Mouse (Mus musculus) neural tube, embryonic 11.5 days (tissue): ENCODE measurements around the gene Lhfpl5. TPM values are rescaled to one million over a fixed set of nuclear protein-coding genes. Genes with fewer than 3 reads are reported as not detected.

Experiments
- ATAC-seq: fragments of 200-750 bp; cut with Nextera tagmentation; 2 replicates; pipeline ENCODE4 v1.8.0; 2017; ENCODE audit warnings: moderate number of reproducible peaks, mild to moderate bottlenecking, moderate TSS enrichment, moderate library complexity; ENCODE audit not compliant: insufficient read depth, low FRiP score, low TSS enrichment
- DNase-seq: peaks from one replicate; pipeline ENCODE4 v3.0.0-alpha.2; 2015; ENCODE audit warnings: low spot score
- H3K27ac ChIP-seq: fragments of 300-500 bp; sonication (generic); 2 replicates; pipeline ENCODE4 v1.5.1; 2014; ENCODE audit warnings: low read depth, mild to moderate bottlenecking, low read length
- H3K27me3 ChIP-seq: fragments of 300-500 bp; sonication (generic); 2 replicates; pipeline ENCODE4 v1.6.1; 2014; ENCODE audit warnings: mild to moderate bottlenecking, low read length, mixed read lengths; ENCODE audit not compliant: control insufficient read depth, insufficient read depth
- H3K36me3 ChIP-seq: fragments of 300-500 bp; sonication (generic); 2 replicates; pipeline ENCODE4 v1.6.1; 2014; ENCODE audit warnings: mild to moderate bottlenecking, low read length, moderate library complexity, mixed read lengths; ENCODE audit not compliant: control insufficient read depth, insufficient read depth
- H3K4me1 ChIP-seq: fragments of 300-500 bp; sonication (generic); 2 replicates; pipeline ENCODE4 v1.6.1; 2014; ENCODE audit warnings: low read length, mixed read lengths; ENCODE audit not compliant: control insufficient read depth, insufficient read depth
- H3K4me2 ChIP-seq: fragments of 300-500 bp; sonication (generic); 2 replicates; pipeline ENCODE4 v1.6.1; 2014; ENCODE audit warnings: low read depth, mild to moderate bottlenecking, moderate library complexity
- H3K4me3 ChIP-seq: fragments of 300-500 bp; sonication (generic); 2 replicates; pipeline ENCODE4 v1.5.1; 2014; ENCODE audit warnings: low read depth, low read length
- H3K9ac ChIP-seq: fragments of 300-500 bp; sonication (generic); 2 replicates; pipeline ENCODE4 v1.6.1; 2014; ENCODE audit warnings: mild to moderate bottlenecking, low read length
- H3K9me3 ChIP-seq: fragments of 300-500 bp; sonication (generic); 2 replicates; pipeline ENCODE4 v1.6.1; 2016; ENCODE audit warnings: low read length; ENCODE audit not compliant: control insufficient read depth
- WGBS: fragments of 180-500 bp; shearing (Covaris S2); extraction: QIAGEN DNeasy Blood & Tissue Kit; methylation state at CpG from one replicate; pipeline ENCODE4 v1.1.7; 2014; 5-methylcytosine and 5-hydroxymethylcytosine counted together
- polyA plus RNA-seq: library from polyadenylated mRNA; unstranded; fragments of >200 nt; fragmentation: Nextera tagmentation; extraction: Ambion mirVana; gene quantifications from 2 replicates; pipeline ENCODE4 v1.2.1, GENCODE M21; 2014

Gene Lhfpl5
- polyA plus RNA-seq, 1 experiment from 2014 or later: 1.8 TPM

DNA sequence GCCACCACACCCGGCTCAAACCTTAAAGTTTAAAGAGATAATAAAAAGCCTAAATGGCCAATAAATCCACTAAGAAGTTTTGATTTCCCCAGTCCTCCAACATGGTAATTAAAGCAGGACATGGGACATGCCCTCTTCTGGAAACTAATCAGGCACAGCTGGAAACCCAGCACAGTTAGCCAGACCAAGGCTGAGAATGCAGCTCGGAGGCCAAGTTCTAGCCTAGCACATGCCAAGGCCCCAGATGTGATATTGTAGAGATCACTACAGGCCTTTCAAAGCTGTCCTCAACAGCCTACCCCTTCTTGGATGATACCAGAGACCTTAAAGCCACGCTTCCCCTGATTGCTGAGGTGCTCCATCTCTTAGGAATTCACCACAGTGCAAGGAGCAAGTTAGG is 11.1 kb downstream of the Lhfpl5 start:
- ATAC-seq: no peak
- no peaks in the 10 kb centered on the region for H3K9me3 ChIP-seq
- DNase-seq: no peak
- no peak overlapping the region for H3K27ac ChIP-seq
- no peaks in the 10 kb centered on the region for H3K27me3 ChIP-seq
- 91% methylated on average over 3 of the region's 3 CpGs for WGBS
- H3K4me3 ChIP-seq: no peak overlapping the region
- H3K4me1 ChIP-seq: no peaks in the 10 kb centered on the region
- no peak overlapping the region for H3K9ac ChIP-seq
- peaks cover 3% of the 10 kb centered on the region for H3K36me3 ChIP-seq
- H3K4me2 ChIP-seq: no peak overlapping the region

DNA sequence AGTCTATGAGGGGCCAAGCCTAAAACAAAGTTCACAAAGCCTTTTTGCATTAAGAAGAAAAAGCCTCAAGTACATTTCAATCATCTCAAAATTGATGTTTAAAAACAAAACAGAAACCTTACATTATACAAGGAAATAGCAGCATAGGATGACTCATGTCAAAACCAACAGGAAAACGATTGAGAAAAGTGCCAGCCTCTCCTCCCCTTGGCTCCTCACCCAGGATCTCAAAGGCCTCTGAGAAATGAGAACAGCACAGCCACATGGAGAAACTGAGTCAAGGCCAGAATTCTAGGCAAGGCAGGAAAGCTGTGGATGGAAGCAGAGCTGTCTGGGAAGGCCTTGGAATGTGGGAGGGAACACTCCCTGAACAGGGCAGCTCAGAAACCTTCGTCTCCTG is 13.2 kb downstream of the Lhfpl5 start:
- ATAC-seq: no peak
- no peaks in the 10 kb centered on the region for H3K4me1 ChIP-seq
- no peak overlapping the region for H3K9ac ChIP-seq
- H3K4me2 ChIP-seq: no peak overlapping the region
- no peaks in the 10 kb centered on the region for H3K9me3 ChIP-seq
- no peak overlapping the region for H3K4me3 ChIP-seq
- peaks cover 12% of the 10 kb centered on the region for H3K36me3 ChIP-seq
- no peaks in the 10 kb centered on the region for H3K27me3 ChIP-seq
- 85% methylated on average over 2 of the region's 2 CpGs for WGBS
- no peak for DNase-seq
- no peak overlapping the region for H3K27ac ChIP-seq

DNA sequence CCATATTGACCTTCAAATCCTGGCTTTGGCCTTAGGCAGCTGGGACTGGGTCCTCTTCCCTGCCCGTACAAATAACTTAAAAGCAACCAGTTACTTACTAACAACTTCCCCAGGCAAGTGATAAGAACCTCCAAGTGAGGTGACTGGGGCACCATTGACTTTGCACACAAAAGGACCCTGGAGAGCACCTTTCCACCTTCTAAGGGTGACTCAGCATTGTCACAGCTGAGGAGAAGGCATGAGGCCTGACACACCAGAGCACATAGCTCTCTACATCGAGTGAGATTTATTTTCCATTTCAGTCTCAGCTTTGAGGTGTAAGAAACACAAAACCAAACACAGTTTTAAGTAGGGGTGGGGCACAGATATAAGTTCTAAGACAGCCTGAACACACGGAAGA is 15.2 kb downstream of the Lhfpl5 start:
- Histone ChIP-seq H3K4me1 (no peaks in the 10 kb centered on the region), H3K4me3 (no peak overlapping the region), H3K9ac (no peak overlapping the region), H3K9me3 (no peaks in the 10 kb centered on the region), H3K27ac (no peak overlapping the region), H3K4me2 (no peak overlapping the region), H3K36me3 (peaks cover 12% of the 10 kb centered on the region), H3K27me3 (no peaks in the 10 kb centered on the region)
- 88% methylated on average over 3 of the region's 3 CpGs for WGBS
- no peak for ATAC-seq
- DNase-seq: no peak

DNA sequence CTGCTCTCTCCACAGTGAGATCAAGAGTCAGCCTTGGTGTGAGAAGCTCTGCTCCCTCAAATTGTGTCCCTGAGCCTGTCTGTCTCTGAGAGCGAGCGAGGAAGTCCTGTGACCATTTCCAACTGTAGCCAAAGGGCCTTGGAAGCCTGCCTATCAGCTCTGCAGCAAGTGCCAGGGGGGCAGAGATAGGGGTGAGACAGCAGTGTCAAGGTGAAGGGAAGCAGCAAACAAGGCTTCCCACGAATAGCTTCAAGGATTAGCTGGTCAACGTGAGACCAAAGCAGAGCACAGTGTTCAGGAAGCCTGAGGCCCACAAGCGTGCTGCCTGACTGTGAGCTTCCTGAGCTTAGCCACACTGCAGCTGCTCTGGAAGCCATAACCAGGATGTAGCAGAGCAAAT is 16.0 kb downstream of the Lhfpl5 start:
- Histone ChIP-seq H3K9ac (no peak overlapping the region), H3K27me3 (no peaks in the 10 kb centered on the region), H3K9me3 (no peaks in the 10 kb centered on the region), H3K4me2 (no peak overlapping the region), H3K4me1 (no peaks in the 10 kb centered on the region), H3K27ac (no peak overlapping the region), H3K36me3 (peaks cover 12% of the 10 kb centered on the region), H3K4me3 (no peak overlapping the region)
- DNase-seq: no peak
- 91% methylated on average over 5 of the region's 5 CpGs for WGBS
- no peak for ATAC-seq

DNA sequence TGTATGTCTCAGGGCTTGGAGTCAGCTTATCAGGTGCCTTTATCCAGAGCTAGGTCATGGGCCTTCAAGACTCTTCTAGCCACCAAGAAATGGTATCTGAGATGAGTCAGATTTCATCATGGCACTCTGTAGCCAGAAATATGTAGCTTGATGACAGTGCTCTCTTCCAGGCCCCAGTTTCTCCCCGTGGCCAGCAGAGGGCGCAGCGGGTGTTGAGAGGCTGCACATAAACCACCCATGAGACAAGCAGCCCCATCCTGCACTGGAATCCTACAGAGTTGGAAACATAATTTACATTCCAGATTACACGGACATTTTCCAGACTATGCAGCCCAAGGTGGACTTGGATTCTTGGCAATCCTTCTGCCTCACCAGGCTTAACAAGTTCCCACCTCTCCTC is 17.6 kb downstream of the Lhfpl5 start:
- Histone ChIP-seq H3K27ac (no peak overlapping the region), H3K4me2 (no peak overlapping the region), H3K9ac (no peak overlapping the region), H3K36me3 (peaks cover 20% of the 10 kb centered on the region), H3K9me3 (no peaks in the 10 kb centered on the region), H3K4me1 (no peaks in the 10 kb centered on the region), H3K27me3 (no peaks in the 10 kb centered on the region), H3K4me3 (no peak overlapping the region)
- 31% methylated on average over 4 of the region's 4 CpGs for WGBS
- no peak for ATAC-seq
- peak; percentile 79 for DNase-seq

DNA sequence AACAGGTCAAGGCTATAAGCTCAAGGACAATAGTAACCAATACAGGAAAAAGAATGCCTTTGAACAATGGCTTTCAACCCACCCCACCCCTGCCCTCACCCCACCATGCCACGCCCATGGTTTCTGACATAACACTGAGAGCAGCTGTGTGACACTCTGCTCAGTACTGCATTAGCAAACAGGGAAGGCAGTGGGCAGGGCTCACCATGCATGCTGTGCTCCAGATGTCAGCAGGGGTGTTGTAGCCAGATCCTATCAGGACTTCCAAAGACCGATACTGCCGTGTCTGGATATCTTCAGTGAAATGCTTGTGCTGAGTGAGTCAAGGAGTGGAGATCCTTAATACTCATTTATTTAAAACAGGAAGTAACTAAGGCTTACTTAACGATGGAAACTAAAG is 18.5 kb downstream of the Lhfpl5 start:
- Histone ChIP-seq H3K27ac (no peak overlapping the region), H3K4me3 (no peak overlapping the region), H3K9me3 (no peaks in the 10 kb centered on the region), H3K36me3 (peaks cover 19% of the 10 kb centered on the region), H3K4me2 (no peak overlapping the region), H3K27me3 (no peaks in the 10 kb centered on the region), H3K4me1 (no peaks in the 10 kb centered on the region), H3K9ac (no peak overlapping the region)
- WGBS: 83% methylated on average over 4 of the region's 4 CpGs
- no peak for ATAC-seq
- no peak for DNase-seq

DNA sequence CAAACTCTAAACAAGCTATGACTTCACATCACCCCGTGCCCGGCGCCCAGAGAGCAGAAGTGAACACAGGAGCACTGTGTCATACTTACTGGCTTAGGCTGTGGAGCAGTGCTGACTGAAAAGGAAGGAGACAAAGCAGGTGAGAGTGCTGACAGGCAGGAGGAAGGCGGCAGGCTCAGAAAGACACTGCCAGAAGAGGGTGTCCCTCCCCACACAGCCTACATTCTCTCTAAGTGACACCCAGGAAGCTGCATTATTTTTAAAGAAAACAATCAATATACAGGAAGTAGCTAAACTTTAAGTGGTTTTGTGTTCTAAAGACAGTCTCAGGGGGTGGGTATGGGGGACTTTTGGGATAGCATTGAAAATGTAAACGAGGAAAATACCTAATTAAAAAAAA is 25.3 kb downstream of the Lhfpl5 start:
- no peaks in the 10 kb centered on the region for H3K27me3 ChIP-seq
- H3K4me3 ChIP-seq: no peak overlapping the region
- no peak overlapping the region for H3K4me2 ChIP-seq
- H3K4me1 ChIP-seq: no peaks in the 10 kb centered on the region
- WGBS: 95% methylated on average over 5 of the region's 5 CpGs
- no peaks in the 10 kb centered on the region for H3K9me3 ChIP-seq
- no peak overlapping the region for H3K9ac ChIP-seq
- H3K36me3 ChIP-seq: peaks cover 42% of the 10 kb centered on the region
- no peak for DNase-seq
- H3K27ac ChIP-seq: no peak overlapping the region
- no peak for ATAC-seq

DNA sequence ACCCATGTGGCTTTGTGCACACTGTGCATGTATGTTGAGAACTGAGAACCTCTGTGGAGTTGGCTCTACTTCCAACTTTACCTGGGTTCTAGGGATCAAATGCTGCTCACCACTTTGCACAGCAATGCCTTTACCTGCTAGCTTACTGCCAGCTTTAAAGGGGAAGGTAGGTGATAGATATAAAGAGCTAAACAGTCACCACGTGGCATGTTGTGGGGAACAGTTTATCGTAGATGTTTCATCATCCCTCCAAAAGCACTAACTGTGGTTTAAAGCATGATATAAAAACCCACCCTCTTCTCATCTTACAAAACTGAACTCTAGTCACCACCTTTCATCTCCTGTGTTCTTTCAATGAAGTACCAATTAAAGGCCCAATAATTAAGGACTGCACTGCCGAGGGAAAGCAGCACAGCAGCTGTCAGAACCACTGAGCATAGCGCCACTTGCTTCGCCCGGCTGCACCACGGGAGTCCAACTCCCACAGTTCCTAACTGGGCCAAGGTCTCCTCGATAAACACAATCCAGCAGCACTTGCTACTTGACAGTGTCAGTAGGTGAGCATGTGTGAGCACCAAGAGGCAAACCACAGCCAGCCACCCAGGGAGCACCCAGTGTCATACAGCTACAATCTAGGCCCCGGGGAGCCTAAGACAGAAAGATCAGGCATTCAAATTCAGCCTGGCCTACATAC is 26.3 kb downstream of the Lhfpl5 start:
- no peak overlapping the region for H3K27ac ChIP-seq
- H3K4me3 ChIP-seq: no peak overlapping the region
- 85% methylated on average over 9 of the region's 9 CpGs for WGBS
- ATAC-seq (no peak), DNase-seq (no peak)
- no peaks in the 10 kb centered on the region for H3K9me3 ChIP-seq
- H3K4me2 ChIP-seq: no peak overlapping the region
- no peaks in the 10 kb centered on the region for H3K4me1 ChIP-seq
- H3K9ac ChIP-seq: no peak overlapping the region
- peaks cover 41% of the 10 kb centered on the region for H3K36me3 ChIP-seq
- H3K27me3 ChIP-seq: no peaks in the 10 kb centered on the region

DNA sequence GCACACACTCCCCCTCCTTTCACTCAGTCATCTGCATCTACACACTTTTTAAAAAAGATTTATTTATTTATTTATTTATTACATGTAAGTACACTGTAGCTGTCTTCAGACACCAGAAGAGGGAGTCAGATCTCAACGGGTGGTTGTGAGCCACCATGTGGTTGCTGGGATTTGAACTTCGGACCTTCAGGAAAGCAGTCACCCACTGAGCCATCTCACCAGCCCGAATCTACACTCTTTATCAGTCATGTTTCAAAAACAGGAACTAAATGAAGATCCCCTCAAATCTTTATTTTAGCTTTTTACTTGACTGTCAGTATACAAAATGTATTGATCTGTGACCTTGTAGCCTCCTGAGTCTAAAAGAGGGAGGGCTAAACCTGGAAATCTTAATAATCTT is 34.1 kb downstream of the Lhfpl5 start:
- H3K9ac ChIP-seq: no peak overlapping the region
- 87% methylated on average over 3 of the region's 3 CpGs for WGBS
- ATAC-seq (no peak), DNase-seq (no peak)
- no peaks in the 10 kb centered on the region for H3K4me1 ChIP-seq
- no peak overlapping the region for H3K4me3 ChIP-seq
- H3K36me3 ChIP-seq: peaks cover 10% of the 10 kb centered on the region
- H3K27me3 ChIP-seq: no peaks in the 10 kb centered on the region
- no peaks in the 10 kb centered on the region for H3K9me3 ChIP-seq
- no peak overlapping the region for H3K27ac ChIP-seq
- no peak overlapping the region for H3K4me2 ChIP-seq
